Mouse (Mus musculus) limb, embryonic 14.5 days (tissue): ENCODE data around the gene Skap2. TPM values are rescaled to one million over a fixed set of nuclear protein-coding genes. Genes with fewer than 3 reads are reported as not detected.

Experiments
- ATAC-seq: fragments of 200-750 bp; cut with Nextera tagmentation; 2 replicates; pipeline ENCODE4 v1.8.0; 2017; ENCODE audit warnings: low read depth, moderate number of reproducible peaks, moderate TSS enrichment; ENCODE audit not compliant: low FRiP score
- DNase-seq: peaks from one replicate; pipeline ENCODE4 v3.0.0-alpha.2; 2015; ENCODE audit warnings: low spot score
- H3K27ac ChIP-seq: fragments of 300-500 bp; sonication (generic); replicated peaks from 2 replicates; pipeline ENCODE4 v1.5.1; 2014; ENCODE audit warnings: low read depth, mild to moderate bottlenecking, low read length, moderate library complexity, mixed read lengths
- H3K27me3 ChIP-seq: fragments of 300-500 bp; sonication (generic); 2 replicates; pipeline ENCODE4 v1.6.1; 2014; ENCODE audit warnings: low read length, mixed read lengths; ENCODE audit not compliant: control insufficient read depth, insufficient read depth
- H3K36me3 ChIP-seq: fragments of 300-500 bp; sonication (generic); 2 replicates; pipeline ENCODE4 v1.6.1; 2014; ENCODE audit warnings: mild to moderate bottlenecking, low read length, moderate library complexity, mixed read lengths; ENCODE audit not compliant: control insufficient read depth, insufficient read depth
- H3K4me1 ChIP-seq: fragments of 300-500 bp; sonication (generic); 2 replicates; pipeline ENCODE4 v1.6.1; 2014; ENCODE audit warnings: antibody characterized with exemption, low read length, mixed read lengths; ENCODE audit not compliant: control insufficient read depth, insufficient read depth
- H3K4me2 ChIP-seq: fragments of 300-500 bp; sonication (generic); replicated peaks from 2 replicates; pipeline ENCODE4 v1.6.1; 2014; ENCODE audit warnings: low read depth, mild to moderate bottlenecking, low read length, moderate library complexity; ENCODE audit not compliant: severe bottlenecking
- H3K4me3 ChIP-seq: fragments of 300-500 bp; sonication (generic); replicated peaks from 2 replicates; pipeline ENCODE4 v1.5.1; 2014; ENCODE audit warnings: low read length
- H3K9ac ChIP-seq: fragments of 300-500 bp; sonication (generic); 2 replicates; pipeline ENCODE4 v1.6.1; 2014; ENCODE audit warnings: mild to moderate bottlenecking, low read depth, low read length, moderate library complexity; ENCODE audit not compliant: severe bottlenecking
- H3K9me3 ChIP-seq: fragments of 300-500 bp; sonication (generic); 2 replicates; pipeline ENCODE4 v1.6.1; 2016; ENCODE audit warnings: low read length; ENCODE audit not compliant: control insufficient read depth
- POLR2A ChIP-seq: fragments of 200-500 bp; IDR thresholded peaks from 2 replicates; pipeline ENCODE4 v1.8.0; 2012; ENCODE audit warnings: inconsistent platforms, mild to moderate bottlenecking, moderate library complexity, borderline replicate concordance; ENCODE audit not compliant: insufficient read depth, insufficient read length; ENCODE audit errors: extremely low read depth
- WGBS: fragments of 180-500 bp; shearing (Covaris S2); extraction: QIAGEN DNeasy Blood & Tissue Kit; methylation state at CpG from one replicate; pipeline ENCODE4 v1.1.7; 2014; 5-methylcytosine and 5-hydroxymethylcytosine counted together
- polyA plus RNA-seq, 2 experiments: library from polyadenylated mRNA; depleted of rRNA in 1 of 2; stranded (reverse) in 1 of 2; unstranded in 1 of 2; fragments of >200 nt; fragmentation: Nextera tagmentation in 1 of 2; extraction: Ambion mirVana in 1 of 2; gene quantifications; 2 replicates each; pipeline versions ENCODE4 v1.2.1 to v1.2.3; 2012 to 2014

Skap2 gene
- polyA plus RNA-seq, 2 experiments = 14.4 to 23.0 TPM

GRCm38 (mm10) chr6:52009385-52009784 is 3.0 kb downstream of the Skap2 start:
- DNase-seq (no peak), ATAC-seq (no peak)
- TF ChIP-seq POLR2A = no peak
- peaks cover 64% of the 10 kb centered on the region for H3K27me3 ChIP-seq
- no peak overlapping the region for H3K4me3 ChIP-seq
- H3K9ac ChIP-seq = no peak overlapping the region
- H3K4me2 ChIP-seq = no peak overlapping the region
- no peaks in the 10 kb centered on the region for H3K36me3 ChIP-seq
- peaks cover 12% of the 10 kb centered on the region for H3K4me1 ChIP-seq
- no peak overlapping the region for H3K27ac ChIP-seq
- 34% methylated on average over 6 of the region's 6 CpGs for WGBS
- H3K9me3 ChIP-seq = no peaks in the 10 kb centered on the region

DNA sequence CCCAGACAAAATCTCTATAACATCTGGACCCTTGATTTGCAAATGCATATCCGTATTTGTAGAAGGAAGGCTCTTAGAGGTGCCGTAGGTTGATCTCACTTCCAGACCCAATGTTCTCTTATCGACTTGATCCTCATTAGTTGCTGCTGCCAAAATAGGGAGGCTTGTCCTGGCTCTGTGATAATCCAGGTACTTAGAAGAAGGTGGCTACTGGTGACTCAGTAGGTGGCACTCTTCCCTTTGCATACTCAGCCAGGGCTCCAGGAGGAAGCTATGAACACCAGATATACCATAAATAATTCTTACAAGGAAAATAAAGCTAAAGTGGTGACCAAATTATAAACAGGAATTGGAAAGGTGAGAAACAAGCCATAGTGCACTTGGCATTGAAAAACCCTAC is 3.6 kb downstream of the Skap2 start:
- H3K9ac ChIP-seq = no peak overlapping the region

GRCm38 (mm10) chr6:52006649-52007218 is 5.6 kb downstream of the Skap2 start:
- TF ChIP-seq POLR2A = no peak
- Histone ChIP-seq H3K9me3 (no peaks in the 10 kb centered on the region), H3K4me2 (peak overlapping the region; percentile 38), H3K9ac (no peak overlapping the region), H3K27me3 (peaks cover 72% of the 10 kb centered on the region), H3K27ac (no peak overlapping the region), H3K36me3 (no peaks in the 10 kb centered on the region), H3K4me3 (peak overlapping the region; percentile 20), H3K4me1 (peaks cover 8% of the 10 kb centered on the region; the same call in 1 of the 2 replicates)
- ATAC-seq (no peak), DNase-seq (no peak)
- WGBS = 6% methylated on average over 13 of the region's 13 CpGs

More for the DNA sequence above, 3.6 kb downstream of the Skap2 start:
- ATAC-seq = no peak
- Histone ChIP-seq H3K4me3 (no peak overlapping the region), H3K4me2 (no peak overlapping the region), H3K27ac (no peak overlapping the region), H3K36me3 (no peaks in the 10 kb centered on the region), H3K9me3 (no peaks in the 10 kb centered on the region), H3K27me3 (peaks cover 70% of the 10 kb centered on the region), H3K4me1 (peaks cover 12% of the 10 kb centered on the region)
- TF ChIP-seq POLR2A = no peak
- WGBS = 37% methylated on average over 3 of the region's 3 CpGs
- no peak for DNase-seq

GRCm38 (mm10) chr6:52005963-52006648 is 6.2 kb downstream of the Skap2 start:
- H3K36me3 ChIP-seq = no peaks in the 10 kb centered on the region
- WGBS = 5% methylated on average over 19 of the region's 19 CpGs
- TF ChIP-seq POLR2A = no peak
- no peak overlapping the region for H3K9ac ChIP-seq
- H3K4me3 ChIP-seq = peak overlapping the region; percentile 20
- DNase-seq = peak; percentile 33
- no peak overlapping the region for H3K27ac ChIP-seq
- H3K9me3 ChIP-seq = no peaks in the 10 kb centered on the region
- no peak; the same call in 1 of the 2 replicates for ATAC-seq
- peaks cover 8% of the 10 kb centered on the region; the same call in 1 of the 2 replicates for H3K4me1 ChIP-seq
- peaks cover 67% of the 10 kb centered on the region for H3K27me3 ChIP-seq
- peak overlapping the region; percentile 38 for H3K4me2 ChIP-seq

- 9% methylated on average over 8 of the region's 8 CpGs for WGBS
- no peak overlapping the region for H3K4me2 ChIP-seq
- H3K9me3 ChIP-seq = no peaks in the 10 kb centered on the region
- no peak for DNase-seq
- no peak overlapping the region for H3K9ac ChIP-seq
- no peak for TF ChIP-seq POLR2A
- no peaks in the 10 kb centered on the region for H3K36me3 ChIP-seq
- peaks cover 62% of the 10 kb centered on the region for H3K27me3 ChIP-seq
- no peak overlapping the region for H3K27ac ChIP-seq
- peaks cover 8% of the 10 kb centered on the region; the same call in 1 of the 2 replicates for H3K4me1 ChIP-seq
- no peak overlapping the region for H3K4me3 ChIP-seq
- no peak for ATAC-seq
Observed at GRCm38 (mm10) chr6:52005616-52005962, 6.8 kb downstream of the Skap2 start.
